Mouse (Mus musculus) thymus, adult 18-20 months (tissue): ENCODE results near the gene Mthfd1l.
"Not testable (repeated sequence)": the region's sequence is repeated elsewhere in the genome, so short reads cannot be mapped to it uniquely, and the experiment has no call there.

Source experiments
- DNase-seq, 2 experiments: peaks; one replicate each; pipeline ENCODE4 v3.0.0; 2022; ENCODE audit warnings: mixed read lengths in 2 of 2

The Mthfd1l gene

GRCm38 (mm10) chr10:4123280-4123945 lies 150.5 kb downstream of the Mthfd1l start:
- DNase-seq: not testable (repeated sequence)

DNA sequence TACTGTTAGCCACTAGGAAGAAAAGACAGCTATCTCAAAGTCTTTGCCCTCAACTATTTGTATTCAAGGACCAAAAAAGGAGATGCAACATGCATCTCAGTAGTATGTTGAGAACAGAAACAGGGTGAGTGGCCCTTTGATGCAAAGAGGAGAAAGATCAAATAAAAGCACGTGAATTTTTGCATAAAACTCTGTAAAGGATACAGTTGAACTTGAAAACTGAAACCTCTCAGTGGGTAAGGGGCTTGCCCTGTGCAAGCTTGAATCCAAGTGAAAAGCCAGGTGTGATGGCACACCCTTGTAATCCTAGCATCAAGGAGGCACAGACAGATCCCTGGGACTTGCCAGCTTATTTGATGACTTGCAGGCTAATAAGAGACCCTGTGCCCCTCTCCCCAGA lies 151.2 kb downstream of the Mthfd1l start:
- no peak for DNase-seq

- no peak for DNase-seq
These were observed 152.3 kb downstream of the Mthfd1l start for GRCm38 (mm10) chr10:4125232-4125631.

- DNase-seq: no peak
These were observed 153.6 kb downstream of the Mthfd1l start for GRCm38 (mm10) chr10:4126335-4127012.

- no peak for DNase-seq
These were observed 155.5 kb downstream of the Mthfd1l start for GRCm38 (mm10) chr10:4128411-4128810.

- no peak for DNase-seq
These were observed 156.0 kb downstream of the Mthfd1l start for GRCm38 (mm10) chr10:4128915-4129314.

DNA sequence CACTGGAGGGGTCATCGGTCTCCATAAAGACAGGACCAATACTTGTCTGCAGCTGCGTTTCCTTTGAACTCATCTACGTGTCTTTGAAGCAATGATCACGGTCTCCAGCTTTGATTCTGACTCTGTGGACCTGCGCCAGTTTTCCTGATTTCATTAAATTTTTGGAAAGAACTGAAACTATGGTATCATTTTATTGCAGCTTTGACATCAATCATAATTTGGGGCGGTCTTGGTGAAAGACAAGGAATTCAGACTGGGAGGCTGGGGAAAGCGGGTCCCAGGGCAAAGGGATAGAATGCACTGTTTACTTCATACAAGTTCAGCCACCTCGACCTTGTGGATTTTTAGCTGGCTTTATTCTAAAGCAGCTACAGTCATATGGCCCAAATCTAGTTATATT lies 156.5 kb downstream of the Mthfd1l start:
- no peak for DNase-seq

- no peak for DNase-seq
These were observed 157.2 kb downstream of the Mthfd1l start for GRCm38 (mm10) chr10:4130034-4130607.

DNA sequence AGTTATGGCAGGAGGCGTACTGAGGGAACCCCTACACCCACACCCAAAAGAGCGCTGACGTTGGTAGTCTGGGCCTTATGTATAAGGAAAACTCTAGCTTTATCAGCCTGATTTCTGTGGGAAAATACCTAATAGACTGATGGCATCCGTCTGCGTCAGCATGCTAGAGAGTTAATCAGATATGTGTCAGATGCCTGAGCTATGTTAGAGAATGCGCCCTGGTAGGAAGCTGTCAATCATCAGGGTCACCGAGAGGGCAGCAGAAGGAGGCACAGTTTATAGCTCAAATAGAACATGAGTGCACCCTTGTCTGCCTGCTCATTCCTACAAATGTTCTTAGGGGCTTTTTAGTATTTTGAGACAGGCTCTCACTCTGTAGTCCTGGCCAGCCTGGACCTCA lies 159.8 kb downstream of the Mthfd1l start:
- DNase-seq: no peak

- no peak for DNase-seq
These were observed 162.3 kb downstream of the Mthfd1l start for GRCm38 (mm10) chr10:4135100-4135764.

DNA sequence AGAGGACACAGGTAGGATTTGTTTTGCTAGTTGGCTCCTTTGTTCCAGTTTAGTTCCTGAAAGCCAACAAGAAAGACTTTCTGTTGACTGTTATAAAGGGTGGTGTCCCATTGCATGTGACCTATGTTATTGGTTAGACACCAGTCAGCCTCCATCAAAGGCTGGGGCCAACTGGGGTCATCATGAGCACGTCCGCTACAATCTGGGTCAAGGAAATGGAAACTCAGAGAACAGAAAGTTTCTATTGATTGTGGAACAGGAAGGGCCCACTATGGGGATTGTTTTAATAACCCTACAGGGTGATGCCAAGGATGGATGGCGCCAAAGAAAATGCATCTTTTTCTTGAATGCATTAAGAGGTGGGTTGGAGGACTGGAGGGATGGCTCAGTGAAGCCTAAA lies 166.6 kb downstream of the Mthfd1l start:
- DNase-seq: no peak

DNA sequence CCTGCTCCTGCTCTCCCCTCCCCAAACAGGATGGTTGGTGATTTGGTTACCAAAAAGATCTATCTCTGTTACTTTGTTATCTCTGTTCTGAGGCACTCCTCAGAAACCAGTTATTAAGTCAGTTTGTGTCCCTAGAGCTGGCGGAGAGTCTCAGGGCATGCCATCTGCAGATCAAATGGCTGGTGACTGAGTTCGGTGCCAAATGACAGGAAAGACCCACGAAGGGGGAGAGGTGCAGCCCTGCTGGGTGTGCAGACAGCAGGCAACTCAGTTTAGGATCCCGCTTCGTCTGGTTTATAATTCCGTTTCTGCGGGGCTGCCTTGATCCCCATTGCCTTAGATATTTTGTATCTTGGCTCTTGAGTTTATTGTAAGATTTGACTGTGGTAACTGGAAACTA lies 168.8 kb downstream of the Mthfd1l start:
- DNase-seq: no peak

- DNase-seq: no peak
These were observed 169.9 kb downstream of the Mthfd1l start for GRCm38 (mm10) chr10:4142816-4143215.

GRCm38 (mm10) chr10:4143381-4143780 lies 170.5 kb downstream of the Mthfd1l start:
- no peak for DNase-seq

DNA sequence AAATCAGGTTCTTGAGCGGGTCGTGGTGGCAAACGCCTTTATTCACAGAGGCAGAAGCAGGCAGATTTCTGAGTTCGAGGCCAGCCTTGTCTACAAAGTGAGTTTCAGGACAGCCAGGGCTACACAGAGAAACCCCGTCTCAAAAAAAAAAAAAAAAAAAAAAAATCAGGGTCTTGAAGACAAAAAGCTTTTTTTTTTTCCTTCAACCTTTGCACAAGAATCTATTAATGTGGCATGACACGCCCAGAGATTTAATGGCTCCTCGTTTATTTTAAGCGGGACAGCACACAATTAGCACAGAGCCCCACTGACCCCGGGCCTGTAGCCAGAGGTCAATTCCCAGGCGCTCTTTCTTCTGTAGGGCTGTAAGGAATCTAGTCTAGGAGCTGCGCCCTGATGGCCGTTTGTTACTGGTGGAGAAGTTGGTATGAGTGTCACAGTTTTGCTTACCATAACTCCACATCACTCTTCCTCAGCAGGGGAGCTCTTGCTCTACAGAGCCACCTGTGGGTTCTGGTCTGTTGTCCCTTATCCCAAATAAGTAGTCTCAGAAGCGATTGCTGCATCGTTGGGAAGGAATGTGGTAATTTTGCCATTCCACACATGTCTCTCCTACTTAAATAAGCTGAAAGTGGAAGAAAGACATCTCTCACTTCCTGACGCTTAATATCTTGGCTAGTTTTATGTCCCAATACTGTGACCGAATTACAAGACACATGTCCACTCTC lies 172.3 kb downstream of the Mthfd1l start:
- DNase-seq: no peak

GRCm38 (mm10) chr10:4146947-4147346 lies 174.0 kb downstream of the Mthfd1l start:
- DNase-seq: no peak

DNA sequence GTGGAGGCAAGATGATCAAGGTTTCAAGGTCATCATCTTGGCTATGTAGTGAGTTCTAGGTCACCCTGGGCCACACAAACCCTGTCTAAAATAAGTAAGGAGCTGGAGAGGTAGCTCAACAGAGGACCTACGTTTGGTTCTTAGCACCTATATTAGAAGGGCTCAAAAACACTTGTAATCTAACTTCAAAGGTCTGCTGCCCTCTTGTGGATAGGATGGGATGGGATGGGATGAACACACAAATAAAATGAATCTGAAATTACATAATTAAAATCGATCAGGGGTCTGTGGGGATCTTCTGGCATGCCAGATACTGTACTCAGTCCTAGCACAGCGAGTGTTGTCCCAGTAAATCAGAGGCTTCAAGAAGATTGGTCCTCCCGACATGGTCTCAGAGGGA lies 178.2 kb downstream of the Mthfd1l start:
- no peak for DNase-seq

DNA sequence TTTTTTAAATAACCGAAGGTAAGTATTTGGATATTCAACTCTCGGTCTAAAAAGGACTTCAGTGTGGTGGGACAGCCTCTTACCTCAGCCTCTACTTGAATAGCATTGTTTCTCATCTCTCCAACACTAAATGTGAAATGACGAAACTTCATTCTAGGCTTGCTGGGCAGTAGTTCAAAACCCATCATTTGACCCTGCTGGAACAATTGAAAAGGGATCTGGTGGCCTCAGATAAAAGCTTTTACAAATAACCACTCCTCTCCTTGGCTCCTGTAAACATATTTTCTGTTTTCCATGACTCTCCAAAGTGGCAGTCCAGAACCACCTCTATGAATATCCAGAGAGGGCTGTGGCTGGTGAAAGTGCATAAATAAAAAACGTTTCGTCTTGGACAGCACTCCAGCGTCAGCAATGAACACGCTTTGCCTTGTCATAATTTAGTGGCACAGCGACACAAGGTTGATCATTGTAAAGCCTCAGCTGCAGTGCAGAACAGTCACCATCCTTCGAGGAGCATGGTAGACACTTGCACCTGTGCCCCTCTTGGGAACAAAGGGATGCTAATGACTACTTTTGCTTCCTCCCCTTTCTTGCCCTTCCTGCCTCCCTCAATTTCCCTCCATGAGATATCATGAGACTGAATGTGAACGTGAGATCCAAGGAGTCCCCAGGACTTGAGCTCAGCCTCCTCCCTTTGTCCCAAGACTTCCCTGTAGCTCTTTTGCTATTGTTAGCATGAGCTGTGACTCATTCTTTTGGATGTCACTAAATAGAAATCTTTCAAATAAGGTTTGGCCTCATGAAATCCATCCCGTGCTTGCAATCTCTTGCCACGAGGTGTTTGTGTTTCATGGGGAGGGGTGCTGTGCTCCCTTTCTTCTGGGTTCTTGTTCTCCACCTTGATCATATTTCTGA lies 179.2 kb downstream of the Mthfd1l start:
- no peak for DNase-seq

DNA sequence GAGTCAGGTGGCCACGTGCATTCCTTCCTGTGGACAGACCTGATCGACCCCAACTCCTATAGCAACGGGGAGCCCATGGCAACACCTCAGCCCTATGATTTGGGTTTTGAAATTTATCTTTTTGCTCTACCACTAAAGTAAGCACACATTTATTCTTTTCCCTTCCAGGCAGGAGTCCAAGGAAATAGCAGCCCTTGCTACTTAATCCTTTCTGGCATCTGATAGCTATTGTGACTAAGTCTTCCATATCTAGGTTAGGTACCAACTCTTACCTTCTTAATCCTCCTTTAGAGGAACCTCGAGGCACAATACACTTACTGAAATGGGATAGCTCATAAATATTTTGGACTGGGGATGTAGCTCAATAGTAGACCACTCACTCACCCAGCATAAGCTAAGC lies 180.1 kb downstream of the Mthfd1l start:
- no peak for DNase-seq

- no peak for DNase-seq
These were observed 181.1 kb downstream of the Mthfd1l start for GRCm38 (mm10) chr10:4154035-4154434.

- no peak for DNase-seq
These were observed 182.6 kb downstream of the Mthfd1l start for GRCm38 (mm10) chr10:4155521-4155920.

- no peak for DNase-seq
These were observed 185.6 kb downstream of the Mthfd1l start for GRCm38 (mm10) chr10:4158533-4158932.
